Mouse (Mus musculus): ENCODE measurements around the gene Hlcs.

DNA sequence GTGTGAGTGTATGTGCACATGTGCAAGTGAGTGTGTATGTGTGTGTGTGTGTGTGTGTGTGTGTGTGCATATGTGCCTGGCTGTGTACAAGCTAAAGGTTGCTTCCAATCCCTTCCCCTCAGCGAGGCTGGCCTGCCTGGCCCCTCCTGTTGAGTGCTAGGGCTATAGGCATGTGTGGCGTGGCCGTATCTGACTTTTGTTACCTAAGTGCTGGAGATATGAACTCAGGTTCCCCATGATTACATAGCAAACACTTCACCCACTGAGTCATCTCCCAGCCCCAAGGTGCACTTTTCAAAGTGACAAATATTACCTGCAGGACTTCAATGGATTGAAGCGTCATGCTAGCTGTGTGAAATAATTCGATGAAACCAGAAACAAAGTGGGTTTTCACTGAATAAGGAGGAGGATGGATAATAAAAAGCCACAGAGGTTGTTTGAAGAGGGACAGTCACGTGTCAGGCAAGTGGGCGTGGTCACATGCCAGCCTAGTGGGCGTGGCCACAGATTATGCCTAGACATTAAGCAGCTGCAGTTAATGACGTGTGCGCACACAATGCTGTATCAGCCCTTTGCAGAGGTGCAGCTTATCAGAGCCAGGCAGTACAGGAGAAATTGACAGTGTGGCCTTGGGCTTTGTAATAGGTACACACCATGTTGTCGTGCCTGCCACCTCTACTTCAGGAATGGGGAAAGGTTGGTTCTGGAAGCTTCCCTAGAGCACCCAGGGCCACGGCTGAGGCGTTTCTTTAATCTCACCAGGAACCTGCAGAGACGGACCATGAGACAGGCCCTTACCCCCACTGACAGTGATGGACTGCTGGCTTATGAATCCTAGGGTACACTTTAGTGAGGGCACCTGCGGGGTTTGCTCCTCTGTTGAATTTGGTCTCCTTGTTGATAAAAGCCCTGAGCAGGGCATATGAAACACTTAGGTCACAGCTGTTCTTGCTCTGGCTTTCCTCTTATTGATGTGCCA is 163.0 kb downstream of the Hlcs start:
- TF ChIP-seq CTCF (IDR thresholded peaks at IDR 0.05; ENCODE audit: borderline replicate concordance, insufficient read depth, low read depth, low read length) (no peak), POLR2A (IDR thresholded peaks at IDR 0.05; ENCODE audit: borderline replicate concordance, insufficient read depth, low read length) (no peak)

All from cerebellum, adult 2 months (tissue).